Mouse (Mus musculus): ENCODE measurements around the gene Foxd4. TPM values are rescaled to one million over a fixed set of nuclear protein-coding genes. Genes with fewer than 3 reads are reported as not detected.

The Foxd4 gene
- 0.14 and 0.21 TPM in 2 replicates for polyA plus RNA-seq (2015; fragmentation: Nextera tagmentation; extraction: Ambion mirVana)

DNA sequence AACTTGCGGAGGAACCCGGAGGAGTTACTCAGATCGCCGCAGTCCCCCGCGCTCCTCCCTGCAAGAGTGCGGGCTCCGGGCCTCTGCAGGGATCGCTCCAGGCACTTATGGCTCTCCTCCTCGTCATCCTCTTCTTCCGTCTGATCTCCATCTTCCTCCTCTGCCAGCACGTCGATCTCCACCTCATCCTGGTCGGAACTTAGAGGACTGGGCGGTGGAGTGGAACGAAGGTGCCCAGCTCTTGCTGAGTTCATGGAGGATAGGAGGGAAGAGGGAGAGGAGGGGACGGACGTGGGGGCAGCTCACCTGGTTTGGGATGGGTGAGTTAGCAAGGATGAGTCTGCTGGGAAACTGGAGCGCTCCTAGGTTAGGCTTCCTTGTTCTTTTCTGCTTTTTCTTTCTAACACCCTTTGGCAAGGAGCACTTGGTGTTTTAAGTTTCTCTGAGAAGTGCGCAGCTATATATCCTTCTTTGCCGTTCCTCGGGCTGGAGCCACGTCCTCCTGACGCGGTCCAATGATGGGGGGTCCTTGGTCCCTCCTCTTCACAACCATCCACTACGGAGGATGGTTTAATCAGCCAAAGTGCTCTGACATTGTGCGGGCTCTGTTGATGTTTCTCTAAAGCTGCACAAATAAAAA lies at the start of gene Foxd4:
Gene Foxd4, minus strand, starts transcription at position 617 of the 640 bp plus-strand sequence.
- Histone ChIP-seq H3K27ac (ENCODE audit: low read depth) (peak within 1 kb of the TSS; percentile 55; the same call in 1 of the 2 replicates), H3K4me3 (ENCODE audit: low read depth, low read length) (peak within 1 kb of the TSS; percentile 34), H3K27me3 (ENCODE audit: insufficient read depth, low read length) (peaks cover 78% of the 10 kb centered on the region), H3K4me2 (ENCODE audit: low read depth, low read length) (peak within 1 kb of the TSS; percentile 59), H3K9ac (replicated peaks) (no peak within 1 kb of the TSS), H3K36me3 (replicated peaks; ENCODE audit: insufficient read depth, low read length) (no peaks in the 10 kb centered on the region), H3K9me3 (ENCODE audit: low read length) (no peaks in the 10 kb centered on the region), H3K4me1 (ENCODE audit: insufficient read depth) (peaks cover 4% of the 10 kb centered on the region; the same call in 1 of the 2 replicates)
- TF ChIP-seq EP300 (IDR thresholded peaks at IDR 0.05; ENCODE audit: low read depth) (no peak), CTCF (IDR thresholded peaks at IDR 0.05; ENCODE audit: low read depth) (no peak)
- DNase-seq (no peak), ATAC-seq (no peak)
- 3% methylated on average over 27 of the region's 27 CpGs for WGBS (ENCODE audit: insufficient replicate concordance)

DNA sequence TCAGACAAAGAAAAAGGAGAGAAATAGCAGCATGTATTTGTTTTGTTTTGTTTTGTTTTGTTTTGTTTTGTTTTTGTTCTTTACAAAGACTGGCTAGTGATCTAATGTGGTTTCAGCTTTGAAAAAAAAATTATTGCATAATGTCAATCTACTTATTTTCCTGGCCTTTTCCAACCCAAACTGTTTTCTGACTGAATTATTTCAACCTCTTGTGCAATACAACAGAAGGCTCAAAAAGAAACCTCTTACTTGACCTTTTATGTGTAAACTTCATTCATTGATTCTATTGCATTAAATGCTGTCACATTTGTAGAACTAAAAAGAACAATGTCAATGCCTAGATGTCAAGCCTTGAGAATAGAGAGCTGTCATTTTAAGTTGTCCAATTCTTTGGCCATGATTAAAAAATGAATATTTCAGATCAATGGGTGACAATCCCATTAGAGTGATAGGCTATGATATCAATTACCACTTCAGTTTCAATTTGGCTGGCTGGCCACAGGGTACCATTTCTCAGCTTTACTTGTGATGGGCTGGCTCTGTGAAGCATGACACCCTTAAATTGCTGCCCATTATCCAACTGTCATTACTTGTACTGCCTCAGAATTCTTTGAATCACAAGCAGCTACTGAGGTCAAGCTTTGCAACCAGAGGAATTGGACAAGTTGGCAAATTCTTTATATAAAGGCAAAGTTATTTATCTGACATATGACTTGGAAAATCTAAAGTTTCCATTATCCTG lies 44.7 kb upstream of the Foxd4 start:
- Histone ChIP-seq H3K4me2 (ENCODE audit: low read depth, low read length) (no peak overlapping the region), H3K36me3 (replicated peaks; ENCODE audit: insufficient read depth, low read length) (no peaks in the 10 kb centered on the region), H3K9me3 (ENCODE audit: low read length) (no peaks in the 10 kb centered on the region), H3K27me3 (ENCODE audit: insufficient read depth, low read length) (no peaks in the 10 kb centered on the region), H3K4me1 (ENCODE audit: insufficient read depth) (no peaks in the 10 kb centered on the region), H3K4me3 (ENCODE audit: low read depth, low read length) (no peak overlapping the region), H3K27ac (ENCODE audit: low read depth) (no peak overlapping the region), H3K9ac (replicated peaks) (no peak overlapping the region)
- TF ChIP-seq CTCF (IDR thresholded peaks at IDR 0.05; ENCODE audit: low read depth) (no peak), EP300 (IDR thresholded peaks at IDR 0.05; ENCODE audit: low read depth) (0 out of 2 replicates have a peak, but pooled peaks have one; percentile 30)
- no peak for DNase-seq
- no peak for ATAC-seq

DNA sequence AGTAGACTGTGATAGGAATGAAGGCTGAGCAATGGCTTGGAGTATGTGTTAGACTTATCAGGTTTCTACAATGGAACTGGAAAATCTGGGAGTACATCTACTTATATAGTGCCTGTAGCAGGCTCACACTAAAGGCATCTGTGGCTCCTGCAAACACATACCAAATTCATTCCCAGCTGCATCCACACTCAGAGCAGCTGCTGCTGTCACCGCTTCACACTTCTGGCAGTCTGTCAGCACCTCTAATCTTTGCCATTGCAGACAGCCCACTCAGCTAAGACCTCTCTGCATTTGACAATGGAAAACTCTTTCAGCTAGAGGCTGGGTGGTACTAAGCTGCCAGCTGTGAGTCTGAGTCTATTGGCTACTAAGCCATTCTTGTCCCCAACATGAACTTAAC lies 36.1 kb upstream of the Foxd4 start:
- Histone ChIP-seq H3K4me2 (ENCODE audit: low read depth, low read length) (no peak overlapping the region), H3K9ac (replicated peaks) (no peak overlapping the region), H3K36me3 (replicated peaks; ENCODE audit: insufficient read depth, low read length) (0 out of 2 replicates have a peak, but pooled peaks cover 9% of the 10 kb centered on the region), H3K27ac (ENCODE audit: low read depth) (no peak overlapping the region), H3K4me3 (ENCODE audit: low read depth, low read length) (no peak overlapping the region), H3K27me3 (ENCODE audit: insufficient read depth, low read length) (no peaks in the 10 kb centered on the region), H3K4me1 (ENCODE audit: insufficient read depth) (no peaks in the 10 kb centered on the region), H3K9me3 (ENCODE audit: low read length) (no peaks in the 10 kb centered on the region)
- ATAC-seq: no peak
- TF ChIP-seq EP300 (IDR thresholded peaks at IDR 0.05; ENCODE audit: low read depth) (no peak), CTCF (IDR thresholded peaks at IDR 0.05; ENCODE audit: low read depth) (no peak)
- no peak for DNase-seq
- WGBS (ENCODE audit: insufficient replicate concordance): 90% methylated on average over 1 of the region's 1 CpGs

DNA sequence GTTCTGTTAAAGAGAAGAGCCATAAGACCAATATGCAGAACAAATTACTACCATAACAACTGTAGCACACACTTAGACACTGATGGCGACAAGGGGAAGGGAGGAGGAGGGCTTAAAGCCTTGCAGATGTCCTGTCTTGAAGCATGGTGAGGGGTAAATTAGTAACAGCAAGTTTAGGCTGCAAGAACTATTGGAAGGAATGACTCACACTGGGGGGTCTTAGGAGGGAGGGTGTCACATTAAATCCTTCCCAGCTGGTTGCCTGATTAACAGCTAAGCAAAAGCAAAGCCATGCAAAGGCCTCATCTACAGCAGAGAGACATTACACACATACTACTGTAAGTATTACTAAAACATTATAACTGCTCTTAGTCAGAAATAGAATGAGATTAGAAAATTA lies 28.0 kb upstream of the Foxd4 start:
- Histone ChIP-seq H3K9me3 (ENCODE audit: low read length) (no peaks in the 10 kb centered on the region), H3K4me1 (ENCODE audit: insufficient read depth) (no peaks in the 10 kb centered on the region), H3K27ac (ENCODE audit: low read depth) (no peak overlapping the region), H3K4me2 (ENCODE audit: low read depth, low read length) (no peak overlapping the region), H3K27me3 (ENCODE audit: insufficient read depth, low read length) (no peaks in the 10 kb centered on the region), H3K4me3 (ENCODE audit: low read depth, low read length) (no peak overlapping the region), H3K9ac (replicated peaks) (no peak overlapping the region), H3K36me3 (replicated peaks; ENCODE audit: insufficient read depth, low read length) (no peaks in the 10 kb centered on the region)
- DNase-seq: no peak
- no peak for TF ChIP-seq CTCF (IDR thresholded peaks at IDR 0.05; ENCODE audit: low read depth)
- no peak for TF ChIP-seq EP300 (IDR thresholded peaks at IDR 0.05; ENCODE audit: low read depth)
- ATAC-seq: no peak
- 91% methylated on average over 1 of the region's 1 CpGs for WGBS (ENCODE audit: insufficient replicate concordance)

DNA sequence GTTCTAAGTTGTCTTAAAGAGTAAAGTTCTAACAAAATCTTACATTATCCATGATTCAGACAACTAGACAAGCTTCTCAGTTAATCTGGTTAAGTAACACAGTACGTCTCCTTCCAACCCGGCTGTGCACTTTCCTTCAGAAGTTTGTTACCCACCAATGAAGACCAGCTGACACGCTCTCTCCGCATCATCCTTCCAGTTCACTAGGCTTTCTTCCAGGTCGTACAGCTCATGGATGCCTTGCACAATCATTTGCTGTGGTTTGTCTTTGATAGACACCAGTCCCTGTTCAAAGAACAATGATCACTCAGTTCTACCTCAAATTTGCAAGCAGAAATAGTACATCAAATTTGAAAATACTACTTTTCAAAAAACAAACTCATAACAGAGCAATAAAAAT lies 19.9 kb upstream of the Foxd4 start:
- ATAC-seq: no peak
- Histone ChIP-seq H3K4me3 (ENCODE audit: low read depth, low read length) (no peak overlapping the region), H3K9me3 (ENCODE audit: low read length) (no peaks in the 10 kb centered on the region), H3K36me3 (replicated peaks; ENCODE audit: insufficient read depth, low read length) (peaks cover 8% of the 10 kb centered on the region; the same call in 1 of the 2 replicates), H3K4me1 (ENCODE audit: insufficient read depth) (no peaks in the 10 kb centered on the region), H3K9ac (replicated peaks) (no peak overlapping the region), H3K4me2 (ENCODE audit: low read depth, low read length) (no peak overlapping the region), H3K27me3 (ENCODE audit: insufficient read depth, low read length) (no peaks in the 10 kb centered on the region), H3K27ac (ENCODE audit: low read depth) (no peak overlapping the region)
- 84% methylated on average over 5 of the region's 5 CpGs for WGBS (ENCODE audit: insufficient replicate concordance)
- TF ChIP-seq CTCF (IDR thresholded peaks at IDR 0.05; ENCODE audit: low read depth): no peak
- TF ChIP-seq EP300 (IDR thresholded peaks at IDR 0.05; ENCODE audit: low read depth): no peak
- DNase-seq: no peak

DNA sequence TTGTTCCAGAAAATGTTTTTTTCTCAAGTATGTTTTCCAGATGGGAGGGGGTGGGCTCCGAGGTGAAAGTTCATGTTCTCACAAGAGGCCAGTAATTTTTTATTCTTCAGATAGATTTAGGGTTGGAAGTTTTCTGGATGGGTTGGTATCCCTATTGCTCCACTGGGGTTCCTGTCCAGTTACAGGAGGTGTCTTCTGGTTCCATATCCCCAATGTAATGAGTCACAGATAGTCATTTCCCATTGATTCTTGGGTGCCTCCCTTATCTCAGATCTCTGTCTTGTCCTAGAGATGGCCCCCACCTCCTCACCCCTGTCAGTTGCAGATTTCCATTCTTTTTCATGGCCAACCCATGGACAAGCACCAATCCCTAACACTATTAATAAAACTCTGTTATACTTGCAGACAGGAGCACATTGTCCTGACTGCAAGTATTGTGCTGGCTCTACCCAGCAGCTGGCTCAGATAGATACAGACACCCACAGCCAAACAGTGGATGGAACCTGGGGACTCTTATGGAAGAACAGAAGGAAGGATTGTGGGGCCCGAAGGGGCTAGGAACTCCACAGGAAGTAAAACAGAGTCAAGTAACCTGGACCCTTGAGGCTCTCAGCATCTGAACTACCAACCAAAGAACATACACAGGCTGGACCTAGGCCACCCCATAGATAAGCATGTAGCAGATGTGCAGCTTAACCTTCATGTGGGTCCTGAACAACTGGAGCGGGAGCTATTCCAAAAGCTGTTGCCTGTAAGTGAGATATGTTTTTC lies 7.6 kb upstream of the Foxd4 start:
- Histone ChIP-seq H3K27me3 (ENCODE audit: insufficient read depth, low read length) (peaks cover 5% of the 10 kb centered on the region), H3K9me3 (ENCODE audit: low read length) (no peaks in the 10 kb centered on the region), H3K4me2 (ENCODE audit: low read depth, low read length) (no peak overlapping the region), H3K4me1 (ENCODE audit: insufficient read depth) (no peaks in the 10 kb centered on the region), H3K9ac (replicated peaks) (no peak overlapping the region), H3K27ac (ENCODE audit: low read depth) (no peak overlapping the region), H3K4me3 (ENCODE audit: low read depth, low read length) (no peak overlapping the region), H3K36me3 (replicated peaks; ENCODE audit: insufficient read depth, low read length) (no peaks in the 10 kb centered on the region)
- no peak for DNase-seq
- no peak for TF ChIP-seq CTCF (IDR thresholded peaks at IDR 0.05; ENCODE audit: low read depth)
- no peak for TF ChIP-seq EP300 (IDR thresholded peaks at IDR 0.05; ENCODE audit: low read depth)
- no peak for ATAC-seq
- 73% methylated on average over 3 of the region's 3 CpGs for WGBS (ENCODE audit: insufficient replicate concordance)

All from liver, postnatal 0 days (tissue).